Mouse (Mus musculus): Measurements from ENCODE around the gene Msh5. TPM values are rescaled to one million over a fixed set of nuclear protein-coding genes. Genes with fewer than 3 reads are reported as not detected.
"Not testable (repeated sequence)": the region's sequence is repeated elsewhere in the genome, so short reads cannot be mapped to it uniquely, and the experiment has no call there.

The Msh5 gene
- polyA plus RNA-seq, 1 experiment from 2014 or later, result 3.3 TPM

GRCm38 (mm10) chr17:35001452-35002152, 44.9 kb downstream of the Msh5 start:
- peak; percentile 13; the same call in 1 of the 2 replicates for ATAC-seq (replicated peaks)

GRCm38 (mm10) chr17:35000717-35001451, 45.7 kb downstream of the Msh5 start, which contains the start of gene Vars:
Vars (plus strand) TSS chr17:35000987.
- peak within 1 kb of the TSS; percentile 94 for H3K4me2 ChIP-seq
- no peaks in the 10 kb centered on the region for H3K27me3 ChIP-seq (replicated peaks)
- under 1% methylated on average over 75 of the region's 83 CpGs for WGBS
- H3K4me1 ChIP-seq, result peaks cover 29% of the 10 kb centered on the region
- H3K9me3 ChIP-seq, result no peaks in the 10 kb centered on the region
- H3K4me3 ChIP-seq, result peak within 1 kb of the TSS; percentile 86
- H3K27ac ChIP-seq, result peak within 1 kb of the TSS; percentile 98
- peaks cover 9% of the 10 kb centered on the region; the same call in 1 of the 2 replicates for H3K36me3 ChIP-seq (replicated peaks)
- peak; percentile 92 for ATAC-seq (replicated peaks)
- peak within 1 kb of the TSS; percentile 84 for H3K9ac ChIP-seq

More at GRCm38 (mm10) chr17:35001452-35002152, 44.9 kb downstream of the Msh5 start:
- peak overlapping the region; percentile 94 for H3K4me2 ChIP-seq
- peaks cover 10% of the 10 kb centered on the region; the same call in 1 of the 2 replicates for H3K36me3 ChIP-seq (replicated peaks)
- peak overlapping the region; percentile 86 for H3K4me3 ChIP-seq
- H3K9ac ChIP-seq, result peak overlapping the region; percentile 84
- peaks cover 29% of the 10 kb centered on the region for H3K4me1 ChIP-seq
- H3K27ac ChIP-seq, result peak overlapping the region; percentile 98
- no peaks in the 10 kb centered on the region for H3K27me3 ChIP-seq (replicated peaks)
- no peaks in the 10 kb centered on the region for H3K9me3 ChIP-seq
- under 1% methylated on average over 35 of the region's 35 CpGs for WGBS

GRCm38 (mm10) chr17:34999871-35000716, 46.5 kb downstream of the Msh5 start:
- Histone ChIP-seq H3K27ac (peak overlapping the region; percentile 98; the same call in 1 of the 2 replicates), H3K4me3 (peak overlapping the region; percentile 86), H3K9ac (peak overlapping the region; percentile 84), H3K4me1 (peaks cover 29% of the 10 kb centered on the region), H3K4me2 (peak overlapping the region; percentile 94)
- 26% methylated on average over 29 of the region's 32 CpGs for WGBS
- not testable (repeated sequence) for H3K9me3 ChIP-seq; H3K36me3 ChIP-seq (replicated peaks); H3K27me3 ChIP-seq (replicated peaks); ATAC-seq (replicated peaks)

GRCm38 (mm10) chr17:34998526-34999430, 47.8 kb downstream of the Msh5 start:
- no peak for ATAC-seq (replicated peaks)
- peaks cover 29% of the 10 kb centered on the region for H3K4me1 ChIP-seq
- H3K27ac ChIP-seq, result no peak overlapping the region
- 94% methylated on average over 15 of the region's 15 CpGs for WGBS
- no peak overlapping the region for H3K4me3 ChIP-seq
- H3K36me3 ChIP-seq (replicated peaks), result no peaks in the 10 kb centered on the region
- H3K27me3 ChIP-seq (replicated peaks), result no peaks in the 10 kb centered on the region
- H3K9me3 ChIP-seq, result no peaks in the 10 kb centered on the region
- H3K9ac ChIP-seq, result no peak overlapping the region
- no peak overlapping the region for H3K4me2 ChIP-seq

GRCm38 (mm10) chr17:34997142-34997483, 49.4 kb downstream of the Msh5 start:
- Histone ChIP-seq H3K36me3 (replicated peaks) (no peaks in the 10 kb centered on the region), H3K27ac (no peak overlapping the region), H3K9me3 (no peaks in the 10 kb centered on the region), H3K4me3 (no peak overlapping the region), H3K9ac (no peak overlapping the region), H3K27me3 (replicated peaks) (no peaks in the 10 kb centered on the region), H3K4me2 (no peak overlapping the region), H3K4me1 (peaks cover 14% of the 10 kb centered on the region)
- ATAC-seq (replicated peaks), result no peak
- WGBS, result 89% methylated on average over 5 of the region's 5 CpGs

- Histone ChIP-seq H3K9me3 (no peaks in the 10 kb centered on the region), H3K4me3 (no peak overlapping the region), H3K36me3 (replicated peaks) (no peaks in the 10 kb centered on the region), H3K9ac (no peak overlapping the region), H3K27ac (no peak overlapping the region), H3K4me1 (peaks cover 9% of the 10 kb centered on the region), H3K27me3 (replicated peaks) (no peaks in the 10 kb centered on the region), H3K4me2 (no peak overlapping the region)
- no peak for ATAC-seq (replicated peaks)
- WGBS, result 90% methylated on average over 14 of the region's 14 CpGs
Observed at GRCm38 (mm10) chr17:34996411-34997141, 50.0 kb downstream of the Msh5 start.

GRCm38 (mm10) chr17:34995927-34996326, 50.6 kb downstream of the Msh5 start:
- H3K9me3 ChIP-seq; H3K27ac ChIP-seq; H3K27me3 ChIP-seq (replicated peaks); ATAC-seq (replicated peaks); H3K4me2 ChIP-seq; H3K36me3 ChIP-seq (replicated peaks); H3K9ac ChIP-seq; H3K4me1 ChIP-seq; H3K4me3 ChIP-seq: not testable (repeated sequence)
- 98% methylated on average over 4 of the region's 4 CpGs for WGBS

- not testable (repeated sequence) for H3K4me1 ChIP-seq; H3K4me2 ChIP-seq; ATAC-seq (replicated peaks); H3K27ac ChIP-seq; H3K9ac ChIP-seq; H3K9me3 ChIP-seq; H3K36me3 ChIP-seq (replicated peaks); H3K27me3 ChIP-seq (replicated peaks); H3K4me3 ChIP-seq
- 93% methylated on average over 4 of the region's 4 CpGs for WGBS
Observed at GRCm38 (mm10) chr17:34995192-34995591, 51.4 kb downstream of the Msh5 start.

GRCm38 (mm10) chr17:34994751-34995150, 51.8 kb downstream of the Msh5 start:
- peaks cover 2% of the 10 kb centered on the region; the same call in 1 of the 2 replicates for H3K4me1 ChIP-seq
- no peak overlapping the region for H3K4me3 ChIP-seq
- H3K27me3 ChIP-seq (replicated peaks), result no peaks in the 10 kb centered on the region
- no peaks in the 10 kb centered on the region for H3K36me3 ChIP-seq (replicated peaks)
- H3K9me3 ChIP-seq, result no peaks in the 10 kb centered on the region
- no peak for ATAC-seq (replicated peaks)
- no peak overlapping the region for H3K9ac ChIP-seq
- H3K27ac ChIP-seq, result no peak overlapping the region
- no peak overlapping the region for H3K4me2 ChIP-seq

GRCm38 (mm10) chr17:34984218-34984617, 62.3 kb downstream of the Msh5 start:
- Histone ChIP-seq H3K9ac (no peak overlapping the region), H3K4me3 (no peak overlapping the region), H3K27me3 (replicated peaks) (no peaks in the 10 kb centered on the region), H3K27ac (no peak overlapping the region), H3K36me3 (replicated peaks) (peaks cover 14% of the 10 kb centered on the region; the same call in 1 of the 2 replicates), H3K4me2 (no peak overlapping the region), H3K4me1 (peaks cover 23% of the 10 kb centered on the region), H3K9me3 (no peaks in the 10 kb centered on the region)
- 70% methylated on average over 2 of the region's 2 CpGs for WGBS
- no peak for ATAC-seq (replicated peaks)

GRCm38 (mm10) chr17:34982328-34982727, 64.2 kb downstream of the Msh5 start:
- H3K27me3 ChIP-seq (replicated peaks), result no peaks in the 10 kb centered on the region
- peaks cover 23% of the 10 kb centered on the region for H3K4me1 ChIP-seq
- peak overlapping the region; percentile 69 for H3K9ac ChIP-seq
- peak overlapping the region; percentile 73 for H3K4me2 ChIP-seq
- no peaks in the 10 kb centered on the region for H3K9me3 ChIP-seq
- peaks cover 14% of the 10 kb centered on the region; the same call in 1 of the 2 replicates for H3K36me3 ChIP-seq (replicated peaks)
- H3K4me3 ChIP-seq, result peak overlapping the region; percentile 63
- whole genome bisulfite sequencing, result under 1% methylated on average over 15 of the region's 15 CpGs
- peak; percentile 38; the same call in 1 of the 2 replicates for ATAC-seq (replicated peaks)
- peak overlapping the region; percentile 96 for H3K27ac ChIP-seq
